7 mouse cellular contexts compared by ENCODE assay signal in the genomic region with DNA sequence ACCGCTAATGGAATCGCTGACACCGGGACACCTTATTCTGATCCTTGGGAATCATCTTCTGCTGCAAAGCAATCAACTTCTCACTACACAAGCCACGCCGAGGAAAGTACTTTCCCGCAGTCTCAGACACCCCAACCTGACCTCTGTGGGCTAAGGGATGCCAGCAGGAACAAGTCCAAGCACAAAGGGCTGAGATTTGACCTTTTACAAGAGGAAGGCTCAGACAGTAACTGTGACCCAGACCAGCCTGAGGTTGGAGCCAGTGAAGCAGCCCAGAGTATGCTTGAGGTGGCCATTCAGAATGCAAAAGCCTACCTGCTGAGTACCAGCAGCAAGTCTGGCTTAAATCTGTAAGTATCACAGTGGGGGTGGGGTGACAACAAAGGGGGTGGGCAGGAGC. TPM values are rescaled to one million over a fixed set of nuclear protein-coding genes. Genes with fewer than 3 reads are reported as not detected.
DNase-seq lines count a peak whose midpoint lies in the region; ATAC-seq and TF ChIP-seq lines count a peak whose summit lies in the region.

No protein-coding gene starts in this region.

- H3K27ac ChIP-seq in testis, adult 2 months (ENCODE audit: control insufficient read depth, insufficient read depth, low read depth, low read length), result no peak overlapping the region
- H3K27ac ChIP-seq in forebrain, embryonic 16.5 days (ENCODE audit: low read length), result no peak overlapping the region
- H3K27ac ChIP-seq in limb, embryonic 14.5 days (replicated peaks; ENCODE audit: low read depth, low read length), result no peak overlapping the region
- no peak overlapping the region for H3K27ac ChIP-seq in stomach, embryonic 16.5 days (ENCODE audit: low read length)

- H3K27me3 ChIP-seq in testis, adult 2 months (ENCODE audit: control insufficient read depth, insufficient read depth, low read length), result no peaks in the 10 kb centered on the region
- no peaks in the 10 kb centered on the region for H3K27me3 ChIP-seq in forebrain, embryonic 16.5 days (replicated peaks; ENCODE audit: control insufficient read depth, insufficient read depth, low read length)
- no peaks in the 10 kb centered on the region for H3K27me3 ChIP-seq in limb, embryonic 14.5 days (ENCODE audit: control insufficient read depth, insufficient read depth, low read length)
- H3K27me3 ChIP-seq in stomach, embryonic 16.5 days (ENCODE audit: control insufficient read depth, insufficient read depth, low read length), result no peaks in the 10 kb centered on the region

- no peak for ATAC-seq in forebrain, embryonic 16.5 days
- no peak for ATAC-seq in limb, embryonic 14.5 days (ENCODE audit: low FRiP score, low read depth)
- no peak for ATAC-seq in stomach, embryonic 16.5 days (ENCODE audit: insufficient read depth, low FRiP score)
- no peak for ATAC-seq in CD4-positive, CD25-positive, alpha-beta regulatory T cell, adult 4 months

- no peaks in the 10 kb centered on the region for H3K9me3 ChIP-seq in forebrain, embryonic 16.5 days (ENCODE audit: control insufficient read depth, low read length)
- H3K9me3 ChIP-seq in limb, embryonic 14.5 days (ENCODE audit: control insufficient read depth, low read length), result no peaks in the 10 kb centered on the region
- H3K9me3 ChIP-seq in stomach, embryonic 16.5 days (replicated peaks; ENCODE audit: control insufficient read depth, low read length), result no peaks in the 10 kb centered on the region

- H3K36me3 ChIP-seq in testis, adult 2 months (ENCODE audit: control insufficient read depth, insufficient read depth, low read length), result no peaks in the 10 kb centered on the region
- H3K36me3 ChIP-seq in forebrain, embryonic 16.5 days (ENCODE audit: control insufficient read depth, insufficient read depth), result no peaks in the 10 kb centered on the region
- H3K36me3 ChIP-seq in limb, embryonic 14.5 days (ENCODE audit: control insufficient read depth, insufficient read depth, low read length), result no peaks in the 10 kb centered on the region
- no peaks in the 10 kb centered on the region for H3K36me3 ChIP-seq in stomach, embryonic 16.5 days (ENCODE audit: control insufficient read depth, insufficient read depth, low read length)

- peak overlapping the region; percentile 63 for H3K4me2 ChIP-seq in forebrain, embryonic 16.5 days (ENCODE audit: low read length)
- peak overlapping the region; percentile 65 for H3K4me2 ChIP-seq in limb, embryonic 14.5 days (replicated peaks; ENCODE audit: low read depth, low read length, severe bottlenecking)
- H3K4me2 ChIP-seq in stomach, embryonic 16.5 days (ENCODE audit: low read depth, low read length), result peak overlapping the region; percentile 67

- H3K9ac ChIP-seq in forebrain, embryonic 16.5 days (replicated peaks; ENCODE audit: low read depth, low read length), result no peak overlapping the region
- peak overlapping the region; percentile 46; the same call in 1 of the 2 replicates for H3K9ac ChIP-seq in limb, embryonic 14.5 days (ENCODE audit: low read depth, low read length, severe bottlenecking)
- no peak overlapping the region; the same call in 1 of the 2 replicates for H3K9ac ChIP-seq in stomach, embryonic 16.5 days (ENCODE audit: low read length)

- TF ChIP-seq POLR2A in testis, adult 2 months (IDR thresholded peaks at IDR 0.05; ENCODE audit: control insufficient read depth, low read depth, low read length), result no peak
- no peak for TF ChIP-seq POLR2A in limb, embryonic 14.5 days (IDR thresholded peaks at IDR 0.05; ENCODE audit: borderline replicate concordance, extremely low read depth, insufficient read depth, insufficient read length)

- no peak for TF ChIP-seq CTCF in testis, adult 2 months (IDR thresholded peaks at IDR 0.05; ENCODE audit: control insufficient read depth, insufficient read depth, insufficient replicate concordance, low read depth, low read length)

- no peak for DNase-seq in testis, postnatal 10 days (ENCODE audit: low spot score)
- DNase-seq in limb, embryonic 14.5 days (ENCODE audit: low spot score), result no peak
- no peak for DNase-seq in adrenal gland, adult 2 months

- H3K4me1 ChIP-seq in testis, adult 2 months (ENCODE audit: control insufficient read depth, insufficient read depth, low read length), result peaks cover 8% of the 10 kb centered on the region
- H3K4me1 ChIP-seq in forebrain, embryonic 16.5 days (replicated peaks; ENCODE audit: control insufficient read depth, insufficient read depth, low read length), result peaks cover 5% of the 10 kb centered on the region; the same call in 1 of the 2 replicates
- no peaks in the 10 kb centered on the region for H3K4me1 ChIP-seq in limb, embryonic 14.5 days (ENCODE audit: control insufficient read depth, insufficient read depth, low read length)
- H3K4me1 ChIP-seq in stomach, embryonic 16.5 days (ENCODE audit: control insufficient read depth, insufficient read depth, low read length), result no peaks in the 10 kb centered on the region; the same call in 1 of the 2 replicates

- peak overlapping the region; percentile 24; the same call in 1 of the 2 replicates for H3K4me3 ChIP-seq in testis, adult 2 months (ENCODE audit: control insufficient read depth, low read depth, low read length)
- peak overlapping the region; percentile 50 for H3K4me3 ChIP-seq in forebrain, embryonic 16.5 days (replicated peaks; ENCODE audit: low read length)
- H3K4me3 ChIP-seq in limb, embryonic 14.5 days (replicated peaks; ENCODE audit: low read length), result peak overlapping the region; percentile 42
- peak overlapping the region; percentile 42 for H3K4me3 ChIP-seq in stomach, embryonic 16.5 days (replicated peaks; ENCODE audit: low read length)

- 3% methylated on average over 6 of the region's 6 CpGs for WGBS in forebrain, embryonic 16.5 days
- WGBS in limb, embryonic 14.5 days, result 3% methylated on average over 6 of the region's 6 CpGs
- whole genome bisulfite sequencing in stomach, embryonic 16.5 days, result 4% methylated on average over 6 of the region's 6 CpGs

RNA-seq across cellular contexts. Expression of gene Rsph4a, which starts 0.6 kb away (rescaled TPM):
- polyA plus RNA-seq in testis, adult 2 months (2012; rRNA removed), result 0.07 and 0.11 TPM in 2 replicates
- polyA plus RNA-seq in forebrain, embryonic 16.5 days (2015; fragmentation: Nextera tagmentation; extraction: Ambion mirVana), result 0.65 and 0.76 TPM in 2 replicates
- 0.03 and 0.04 TPM in 2 replicates for polyA plus RNA-seq in limb, embryonic 14.5 days (2012; rRNA removed)
- polyA plus RNA-seq in limb, embryonic 14.5 days (2014; fragmentation: Nextera tagmentation; extraction: Ambion mirVana), result 0.07 TPM in 1 of 2 replicates, not detected in the other
- polyA plus RNA-seq in stomach, embryonic 16.5 days (2015; fragmentation: Nextera tagmentation; extraction: Ambion mirVana), result 0.08 and 0.14 TPM in 2 replicates
- polyA plus RNA-seq in CD4-positive, CD25-positive, alpha-beta regulatory T cell, adult 4 months (2017; shearing (Covaris generic)), result under 1 TPM in 1 of 2 experiments, not detected in 1; 0.16 TPM
- under 1 TPM; 0.83 to 0.92 TPM for total RNA-seq in adrenal gland, adult 2 months (2021)
- polyA plus RNA-seq in adrenal gland, adult 2 months (2012; rRNA removed), result 0.04 and 0.08 TPM in 2 replicates

RNA-seq across cellular contexts. Expression of gene Zup1, which starts 45.6 kb away (rescaled TPM):
- 10.6 and 10.9 TPM in 2 replicates for polyA plus RNA-seq in testis, adult 2 months (2012; rRNA removed)
- 22.7 and 23.8 TPM in 2 replicates for polyA plus RNA-seq in forebrain, embryonic 16.5 days (2015; fragmentation: Nextera tagmentation; extraction: Ambion mirVana)
- 12.5 and 16.4 TPM in 2 replicates for polyA plus RNA-seq in limb, embryonic 14.5 days (2012; rRNA removed)
- 20.1 and 20.9 TPM in 2 replicates for polyA plus RNA-seq in limb, embryonic 14.5 days (2014; fragmentation: Nextera tagmentation; extraction: Ambion mirVana)
- 17.7 and 20.7 TPM in 2 replicates for polyA plus RNA-seq in stomach, embryonic 16.5 days (2015; fragmentation: Nextera tagmentation; extraction: Ambion mirVana)
- polyA plus RNA-seq in CD4-positive, CD25-positive, alpha-beta regulatory T cell, adult 4 months (2017; shearing (Covaris generic)), result 10 to 100 TPM; 74.2 to 89.2 TPM
- 10 to 100 TPM; 16.4 to 18.3 TPM for total RNA-seq in adrenal gland, adult 2 months (2021)
- polyA plus RNA-seq in adrenal gland, adult 2 months (2012; rRNA removed), result 1.6 and 2.2 TPM in 2 replicates

RNA-seq across cellular contexts. Expression of gene Sult3a1, which starts 48.0 kb away (rescaled TPM):
- polyA plus RNA-seq in testis, adult 2 months (2012; rRNA removed), result not detected in 2 replicates
- not detected in 2 replicates for polyA plus RNA-seq in forebrain, embryonic 16.5 days (2015; fragmentation: Nextera tagmentation; extraction: Ambion mirVana)
- not detected in 2 replicates for polyA plus RNA-seq in limb, embryonic 14.5 days (2012; rRNA removed)
- not detected in 2 replicates for polyA plus RNA-seq in limb, embryonic 14.5 days (2014; fragmentation: Nextera tagmentation; extraction: Ambion mirVana)
- not detected in 2 replicates for polyA plus RNA-seq in stomach, embryonic 16.5 days (2015; fragmentation: Nextera tagmentation; extraction: Ambion mirVana)
- polyA plus RNA-seq in CD4-positive, CD25-positive, alpha-beta regulatory T cell, adult 4 months (2017; shearing (Covaris generic)), result not detected
- 1 to 10 TPM in 1 of 2 experiments, not detected in 1; 6.3 TPM for total RNA-seq in adrenal gland, adult 2 months (2021)
- not detected in 2 replicates for polyA plus RNA-seq in adrenal gland, adult 2 months (2012; rRNA removed)
